Mouse (Mus musculus) hindbrain, embryonic 12.5 days (tissue): Measurements from ENCODE around the gene Ntm. TPM values are rescaled to one million over a fixed set of nuclear protein-coding genes. Genes with fewer than 3 reads are reported as not detected.
A peak's percentile ranks its signal among the peaks of the same experiment; 100 is the strongest.

Experiments used
- ATAC-seq: fragments of 200-750 bp; cut with Nextera tagmentation; 2 replicates; pipeline ENCODE4 v1.8.0; 2017; ENCODE audit warnings: moderate TSS enrichment; ENCODE audit not compliant: low FRiP score
- H3K27ac ChIP-seq: fragments of 300-500 bp; sonication (generic); 2 replicates; pipeline ENCODE4 v1.5.1; 2016; ENCODE audit warnings: mild to moderate bottlenecking
- H3K27me3 ChIP-seq: fragments of 300-500 bp; sonication (generic); 2 replicates; pipeline ENCODE4 v1.6.1; 2016; ENCODE audit warnings: mild to moderate bottlenecking
- H3K36me3 ChIP-seq: fragments of 300-500 bp; sonication (generic); 2 replicates; pipeline ENCODE4 v1.6.1; 2016; ENCODE audit warnings: mild to moderate bottlenecking
- H3K4me1 ChIP-seq: fragments of 300-500 bp; sonication (generic); 2 replicates; pipeline ENCODE4 v1.6.1; 2016
- H3K4me2 ChIP-seq: fragments of 300-500 bp; sonication (generic); replicated peaks from 2 replicates; pipeline ENCODE4 v1.6.1; 2016; ENCODE audit warnings: mild to moderate bottlenecking
- H3K4me3 ChIP-seq: fragments of 300-500 bp; sonication (generic); 2 replicates; pipeline ENCODE4 v1.5.1; 2016; ENCODE audit warnings: mild to moderate bottlenecking
- H3K9ac ChIP-seq: fragments of 300-500 bp; sonication (generic); 2 replicates; pipeline ENCODE4 v1.6.1; 2016; ENCODE audit warnings: mild to moderate bottlenecking, moderate library complexity
- H3K9me3 ChIP-seq: fragments of 300-500 bp; sonication (generic); replicated peaks from 2 replicates; pipeline ENCODE4 v1.6.1; 2016; ENCODE audit warnings: mild to moderate bottlenecking
- WGBS: fragments of 180-500 bp; shearing (Covaris S2); methylation state at CpG from one replicate; pipeline ENCODE4 v1.1.7; 2016; 5-methylcytosine and 5-hydroxymethylcytosine counted together
- polyA plus RNA-seq: library from polyadenylated mRNA; unstranded; fragments of >200 nt; fragmentation: Nextera tagmentation; extraction: Ambion mirVana; gene quantifications from 2 replicates; pipeline ENCODE4 v1.2.1, GENCODE M21; 2016

Gene Ntm
- polyA plus RNA-seq, 1 experiment from 2014 or later: 61.3 TPM

DNA sequence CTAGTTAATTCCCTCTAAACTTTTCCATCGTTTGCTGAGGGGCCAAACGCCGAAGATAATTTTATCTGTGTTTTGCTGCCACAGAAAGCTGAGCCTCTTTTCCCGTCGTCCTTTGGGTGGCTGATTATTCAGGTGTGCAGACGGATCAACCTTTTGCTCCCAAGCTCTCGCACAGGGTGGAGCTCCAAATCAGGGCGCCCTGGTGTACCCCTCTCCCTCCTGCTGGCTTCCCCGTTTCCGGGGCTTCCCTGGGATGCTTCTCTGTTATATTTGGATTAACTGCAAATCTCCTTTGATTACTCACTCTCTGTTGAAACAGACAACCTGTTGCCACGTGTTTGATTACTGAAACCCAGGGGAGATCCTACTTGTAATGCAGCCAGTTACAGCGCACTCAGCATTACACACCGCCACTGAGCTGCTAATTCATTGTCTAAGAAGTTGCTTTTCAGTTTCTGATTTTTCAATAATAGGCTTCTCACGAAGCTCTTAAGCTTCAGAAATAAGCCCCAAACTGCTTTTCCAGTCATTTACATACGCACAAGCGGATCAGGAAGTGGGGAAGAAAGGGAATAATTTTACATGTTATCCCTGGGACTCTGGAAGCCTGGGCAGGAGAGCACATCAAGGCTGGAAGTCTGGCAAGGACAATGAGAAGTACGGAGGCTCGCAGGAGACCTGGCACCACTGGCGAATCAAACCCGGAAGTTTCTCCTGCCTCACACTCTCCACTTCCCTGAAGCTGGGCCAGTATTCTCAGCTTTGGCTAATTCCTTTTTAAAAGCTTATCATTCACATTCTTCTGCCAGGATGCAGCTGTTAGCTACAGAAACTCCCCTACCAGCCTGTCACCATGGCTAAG lies 19.5 kb downstream of the Ntm start:
- ATAC-seq: no peak
- no peak overlapping the region for H3K9ac ChIP-seq
- 28% methylated on average over 20 of the region's 20 CpGs for WGBS
- H3K4me1 ChIP-seq: peaks cover 7% of the 10 kb centered on the region; the same call in 1 of the 2 replicates
- H3K4me3 ChIP-seq: no peak overlapping the region
- no peak overlapping the region for H3K27ac ChIP-seq
- no peaks in the 10 kb centered on the region for H3K9me3 ChIP-seq
- H3K27me3 ChIP-seq: peaks cover 4% of the 10 kb centered on the region; the same call in 1 of the 2 replicates
- H3K4me2 ChIP-seq: peak overlapping the region; percentile 14
- no peaks in the 10 kb centered on the region for H3K36me3 ChIP-seq

DNA sequence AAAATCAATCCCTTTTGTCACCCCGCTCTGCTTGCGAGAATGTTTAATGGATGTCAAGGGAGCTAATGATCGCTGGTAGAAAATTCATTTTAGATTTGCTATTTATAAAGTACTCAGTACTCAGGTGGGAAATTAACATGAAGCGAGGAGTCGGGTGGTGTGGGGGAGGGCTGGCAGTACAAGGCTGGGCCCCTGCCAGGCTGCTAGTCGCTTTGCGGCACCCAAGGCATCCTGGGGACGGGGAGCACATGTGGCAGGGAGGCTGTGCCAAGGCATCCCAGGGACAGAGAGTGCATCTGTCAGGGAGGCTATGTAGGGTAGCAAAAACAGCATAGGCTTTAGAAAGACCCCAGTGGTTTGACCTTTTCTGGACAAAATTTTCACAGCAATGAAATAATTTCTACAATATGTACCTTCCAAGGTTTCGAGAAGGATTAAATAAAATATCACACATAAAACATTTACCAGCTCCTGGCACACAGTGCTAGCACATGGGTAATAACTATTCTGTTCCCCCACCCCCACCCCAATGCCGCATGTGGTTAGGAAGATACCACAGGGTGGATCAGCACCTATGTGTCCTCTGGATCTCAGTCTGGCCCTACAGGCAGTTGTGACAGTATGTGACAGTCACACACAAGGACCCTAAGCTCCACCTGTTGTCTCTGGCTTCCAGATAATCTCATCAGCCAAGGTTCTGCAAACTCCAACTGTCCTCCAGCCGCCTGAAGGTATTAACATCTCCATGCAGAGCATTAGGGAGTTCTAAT lies 20.6 kb downstream of the Ntm start:
- 51% methylated on average over 11 of the region's 11 CpGs for WGBS

DNA sequence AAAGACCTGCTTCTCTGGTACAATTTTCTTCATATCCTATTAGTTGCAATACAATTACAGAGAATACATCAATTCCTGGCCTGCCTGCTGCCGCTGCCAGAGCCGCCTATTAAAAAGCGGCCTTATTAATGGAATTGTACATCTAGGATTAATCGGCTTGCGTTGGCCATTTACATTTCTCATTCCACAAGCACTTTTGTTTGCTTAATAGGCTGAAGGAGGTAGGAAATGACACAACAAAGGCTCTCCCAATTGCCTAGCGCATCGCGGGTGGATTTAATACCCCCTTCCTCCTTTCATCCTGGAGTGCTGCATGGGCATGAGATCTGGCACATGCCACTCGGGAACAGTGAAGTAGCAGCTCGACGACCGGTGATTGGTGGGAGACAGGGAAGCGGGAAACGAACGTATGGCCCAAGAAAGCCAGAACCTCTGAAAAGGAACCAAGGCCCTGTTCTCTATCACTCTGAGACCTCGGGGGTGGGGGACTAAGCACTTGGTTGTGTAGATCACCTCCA lies 23.4 kb downstream of the Ntm start:
- Histone ChIP-seq H3K4me2 (no peak overlapping the region), H3K9me3 (no peaks in the 10 kb centered on the region), H3K9ac (no peak overlapping the region), H3K27me3 (peaks cover 4% of the 10 kb centered on the region; the same call in 1 of the 2 replicates), H3K27ac (peak overlapping the region; percentile 44; the same call in 1 of the 2 replicates), H3K4me3 (no peak overlapping the region), H3K36me3 (no peaks in the 10 kb centered on the region), H3K4me1 (peaks cover 10% of the 10 kb centered on the region)
- no peak for ATAC-seq
- WGBS: 77% methylated on average over 16 of the region's 16 CpGs

More for the DNA sequence above, 20.6 kb downstream of the Ntm start:
- Histone ChIP-seq H3K4me3 (no peak overlapping the region), H3K4me2 (no peak overlapping the region), H3K9ac (no peak overlapping the region), H3K27ac (no peak overlapping the region), H3K4me1 (peaks cover 10% of the 10 kb centered on the region), H3K27me3 (peaks cover 4% of the 10 kb centered on the region; the same call in 1 of the 2 replicates), H3K36me3 (no peaks in the 10 kb centered on the region), H3K9me3 (no peaks in the 10 kb centered on the region)
- 0 out of 2 replicates have a peak, but pooled peaks have one; percentile 54 for ATAC-seq

DNA sequence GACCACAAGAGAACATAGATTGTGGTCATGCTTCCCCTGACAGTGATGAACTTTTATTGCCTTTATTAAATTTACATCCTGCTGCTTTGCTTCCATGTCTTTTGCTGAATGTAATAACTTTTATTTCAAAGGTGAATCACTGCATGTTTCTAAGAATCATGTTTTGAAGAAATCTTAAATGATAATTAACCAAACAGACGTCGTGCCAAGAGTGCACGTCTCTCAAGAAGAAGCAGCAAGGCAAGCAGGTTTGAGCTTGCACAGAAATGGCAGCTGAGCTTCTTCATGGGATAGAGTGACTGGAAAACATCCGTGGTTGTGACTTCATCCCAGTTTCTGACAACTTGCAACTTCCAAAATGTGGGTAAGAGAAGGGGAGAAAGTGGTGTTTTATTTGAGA lies 34.1 kb downstream of the Ntm start:
- Histone ChIP-seq H3K27me3 (no peaks in the 10 kb centered on the region), H3K4me3 (no peak overlapping the region), H3K27ac (no peak overlapping the region), H3K9me3 (no peaks in the 10 kb centered on the region), H3K36me3 (no peaks in the 10 kb centered on the region), H3K4me1 (no peaks in the 10 kb centered on the region), H3K4me2 (no peak overlapping the region), H3K9ac (no peak overlapping the region)
- WGBS: 86% methylated on average over 4 of the region's 4 CpGs
- ATAC-seq: no peak

DNA sequence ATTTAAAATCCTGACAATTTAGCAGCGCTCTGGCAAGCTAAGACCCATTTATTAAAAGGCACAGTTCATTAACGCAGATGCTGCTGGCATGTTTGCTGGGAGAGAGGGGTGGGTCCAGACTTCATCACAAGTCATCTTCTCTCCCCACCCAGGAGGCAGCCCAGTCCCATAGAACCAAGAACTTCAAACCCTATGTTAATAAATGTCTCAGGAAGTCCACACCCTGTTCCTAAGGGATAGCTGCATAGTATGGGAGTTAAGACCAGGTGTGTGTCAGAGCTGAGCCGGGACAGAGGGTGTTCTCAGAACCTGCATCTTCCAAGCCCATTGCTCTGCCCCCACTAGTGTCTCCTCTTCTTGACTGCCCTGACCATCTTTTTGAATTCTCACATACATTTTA lies 37.6 kb downstream of the Ntm start:
- H3K9me3 ChIP-seq: no peaks in the 10 kb centered on the region
- no peak for ATAC-seq
- no peak overlapping the region for H3K27ac ChIP-seq
- H3K27me3 ChIP-seq: no peaks in the 10 kb centered on the region
- H3K9ac ChIP-seq: no peak overlapping the region
- peaks cover 8% of the 10 kb centered on the region; the same call in 1 of the 2 replicates for H3K4me1 ChIP-seq
- no peak overlapping the region for H3K4me3 ChIP-seq
- WGBS: 82% methylated on average over 3 of the region's 3 CpGs
- no peaks in the 10 kb centered on the region for H3K36me3 ChIP-seq
- H3K4me2 ChIP-seq: no peak overlapping the region

DNA sequence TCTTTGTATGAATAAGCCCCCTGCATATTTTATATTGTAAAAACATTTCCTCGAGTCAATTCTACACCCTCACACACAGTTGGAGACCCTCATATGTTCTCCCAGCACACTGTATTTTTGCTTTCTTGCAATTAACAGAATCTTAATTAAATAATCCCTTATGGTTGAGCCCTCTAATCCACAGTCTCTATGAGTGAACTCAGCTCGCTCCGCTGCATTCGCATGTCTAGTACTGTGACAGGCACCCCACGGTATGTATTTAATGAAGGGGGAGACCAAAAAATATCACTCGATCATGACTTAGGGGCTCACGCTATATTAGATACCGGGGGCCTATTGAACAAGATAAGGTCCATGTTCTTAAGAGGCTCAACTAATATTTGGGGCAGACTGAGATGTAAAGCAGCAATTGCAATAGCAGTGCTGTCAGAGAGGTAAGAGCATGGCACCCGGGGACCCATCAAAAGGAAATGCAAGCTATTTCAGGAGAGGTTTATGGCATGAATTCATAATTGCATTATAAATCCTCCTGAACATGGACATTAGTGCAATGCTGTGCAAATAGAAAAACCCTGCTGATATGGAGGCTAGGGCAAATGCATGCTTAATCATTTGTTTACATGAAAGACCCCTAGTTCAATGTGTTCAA lies 64.4 kb downstream of the Ntm start:
- ATAC-seq: no peak
- Histone ChIP-seq H3K9me3 (no peaks in the 10 kb centered on the region), H3K36me3 (no peaks in the 10 kb centered on the region), H3K4me3 (no peak overlapping the region), H3K4me1 (peaks cover 5% of the 10 kb centered on the region; the same call in 1 of the 2 replicates), H3K27ac (no peak overlapping the region), H3K27me3 (no peaks in the 10 kb centered on the region), H3K9ac (no peak overlapping the region), H3K4me2 (no peak overlapping the region)
- 74% methylated on average over 9 of the region's 9 CpGs for WGBS

DNA sequence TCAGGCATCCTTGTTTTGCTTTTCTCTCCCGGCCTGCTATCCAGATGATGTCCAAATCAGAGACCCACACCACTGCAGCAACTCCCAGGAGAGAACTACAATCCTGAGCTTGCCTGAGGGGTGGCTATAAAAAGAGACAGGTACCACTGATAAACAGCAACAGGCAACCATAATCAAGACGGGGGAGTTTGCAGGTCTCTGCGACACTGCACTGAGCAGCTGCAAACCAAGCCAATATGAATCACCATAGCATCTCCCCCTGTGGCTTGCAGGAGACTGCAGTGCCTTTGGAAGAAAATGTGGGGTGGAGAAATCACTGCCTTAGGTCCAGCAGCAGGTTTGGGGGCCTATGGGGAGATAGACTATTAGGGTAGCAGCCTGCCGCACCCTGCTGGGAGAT lies 65.5 kb downstream of the Ntm start:
- Histone ChIP-seq H3K27me3 (no peaks in the 10 kb centered on the region), H3K4me3 (no peak overlapping the region), H3K4me2 (no peak overlapping the region), H3K9ac (no peak overlapping the region), H3K4me1 (peaks cover 5% of the 10 kb centered on the region; the same call in 1 of the 2 replicates), H3K9me3 (no peaks in the 10 kb centered on the region), H3K27ac (no peak overlapping the region), H3K36me3 (no peaks in the 10 kb centered on the region)
- ATAC-seq: no peak
- 71% methylated on average over 4 of the region's 4 CpGs for WGBS

DNA sequence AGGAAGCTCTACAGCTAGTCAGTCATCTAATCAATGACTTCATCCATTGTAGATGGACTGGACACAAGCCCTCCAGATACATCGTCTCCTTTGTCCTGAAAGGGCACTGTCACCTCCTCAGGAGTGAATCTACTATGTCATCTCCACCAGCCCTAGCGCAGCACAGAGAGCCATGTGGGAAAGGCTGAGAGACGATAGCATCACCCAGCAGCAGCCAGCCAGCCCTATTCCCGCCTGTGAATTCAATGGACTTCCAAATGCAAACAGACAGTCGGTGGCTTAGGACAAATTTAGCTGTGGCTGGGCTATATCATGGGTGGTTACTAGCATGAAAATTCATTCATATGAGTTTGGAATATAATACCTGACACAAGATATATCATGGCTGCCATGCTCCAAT lies 70.1 kb downstream of the Ntm start:
- 79% methylated on average over 5 of the region's 5 CpGs for WGBS
- Histone ChIP-seq H3K27me3 (no peaks in the 10 kb centered on the region), H3K4me1 (peaks cover 5% of the 10 kb centered on the region; the same call in 1 of the 2 replicates), H3K9me3 (no peaks in the 10 kb centered on the region), H3K36me3 (no peaks in the 10 kb centered on the region), H3K9ac (no peak overlapping the region), H3K27ac (no peak overlapping the region), H3K4me3 (no peak overlapping the region), H3K4me2 (no peak overlapping the region)
- no peak for ATAC-seq

DNA sequence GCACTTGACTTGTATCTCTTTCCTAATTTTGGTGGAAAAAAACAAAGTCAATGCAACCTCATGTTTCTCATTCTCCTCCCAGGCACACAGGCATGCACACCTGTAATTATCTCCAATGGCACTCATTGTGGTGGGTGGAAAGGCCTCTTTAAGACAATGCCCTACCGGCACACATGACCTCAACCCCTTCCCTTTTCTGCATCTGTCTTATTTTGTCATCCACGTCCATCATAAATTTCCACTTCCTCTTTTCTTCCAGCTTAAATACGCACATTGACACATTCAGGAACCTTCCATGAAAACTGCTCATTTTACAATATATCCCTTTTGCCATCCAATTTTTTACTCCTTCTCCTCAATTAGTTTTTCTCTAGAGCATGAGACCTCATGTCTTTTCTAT lies 74.2 kb downstream of the Ntm start:
- Histone ChIP-seq H3K9ac (no peak overlapping the region), H3K4me1 (no peaks in the 10 kb centered on the region), H3K27me3 (no peaks in the 10 kb centered on the region), H3K4me2 (no peak overlapping the region), H3K9me3 (no peaks in the 10 kb centered on the region), H3K36me3 (no peaks in the 10 kb centered on the region), H3K27ac (no peak overlapping the region), H3K4me3 (no peak overlapping the region)
- no peak for ATAC-seq
- 87% methylated on average over 3 of the region's 3 CpGs for WGBS

DNA sequence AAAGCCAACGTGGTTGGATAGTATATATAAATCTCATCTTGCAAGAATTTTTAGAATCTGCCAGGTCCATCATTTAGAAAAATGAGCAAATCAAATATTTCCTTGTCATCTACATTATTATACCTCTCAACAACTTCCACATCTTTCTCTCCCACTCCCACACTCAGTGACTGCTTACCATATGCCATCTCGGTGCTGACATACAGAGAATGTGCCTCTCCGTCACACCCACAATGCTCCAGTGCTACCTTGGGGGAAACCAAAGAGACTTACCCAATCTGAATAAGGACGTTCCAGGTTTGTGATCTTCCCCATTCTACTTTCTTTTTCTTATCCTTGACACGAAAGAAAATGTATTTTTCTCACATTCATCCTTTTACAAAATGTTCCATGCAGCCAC lies 75.0 kb downstream of the Ntm start:
- H3K4me3 ChIP-seq: no peak overlapping the region
- H3K4me2 ChIP-seq: no peak overlapping the region
- H3K9me3 ChIP-seq: no peaks in the 10 kb centered on the region
- ATAC-seq: no peak
- no peaks in the 10 kb centered on the region for H3K27me3 ChIP-seq
- H3K4me1 ChIP-seq: no peaks in the 10 kb centered on the region
- H3K9ac ChIP-seq: no peak overlapping the region
- no peaks in the 10 kb centered on the region for H3K36me3 ChIP-seq
- WGBS: 85% methylated on average over 5 of the region's 5 CpGs
- no peak overlapping the region for H3K27ac ChIP-seq

DNA sequence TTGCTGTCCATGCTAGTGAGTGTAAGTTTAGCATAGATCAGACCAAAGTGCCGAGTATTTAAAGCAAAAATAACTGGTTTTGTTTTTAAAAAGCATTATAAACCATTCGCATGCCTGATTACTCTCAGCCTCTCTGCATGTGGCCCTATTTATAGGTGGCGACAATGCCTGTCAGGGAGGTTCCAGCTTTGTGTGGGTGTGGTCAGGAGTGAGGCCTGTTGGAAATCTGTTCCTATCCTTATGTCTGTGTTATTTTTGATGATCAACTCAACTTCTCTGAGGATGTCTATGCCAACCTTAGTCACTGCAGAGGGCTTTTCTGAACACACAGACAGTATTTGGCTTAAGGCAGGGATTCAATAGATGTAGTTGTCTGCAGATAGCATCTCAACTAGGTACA lies 78.9 kb downstream of the Ntm start:
- ATAC-seq: no peak

DNA sequence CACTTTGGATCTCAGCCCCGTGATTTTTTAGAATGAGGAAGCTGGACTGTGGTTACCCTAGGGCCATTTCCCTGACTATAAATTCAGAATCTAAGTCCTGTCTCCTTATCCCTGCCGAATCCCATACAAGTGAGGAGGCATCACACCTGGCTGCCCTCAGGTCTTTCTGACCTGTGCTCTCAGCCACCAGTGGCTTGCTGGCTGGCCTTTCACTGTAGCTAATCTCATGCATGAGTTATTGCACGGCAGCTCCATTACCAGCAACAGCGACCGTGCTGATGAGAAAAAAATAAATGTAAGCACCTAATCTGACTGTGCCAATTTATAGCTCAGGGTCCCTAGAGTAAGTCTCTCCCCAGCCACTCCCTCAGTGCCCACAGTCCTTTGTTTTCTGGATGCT lies 81.3 kb downstream of the Ntm start:
- Histone ChIP-seq H3K9ac (no peak overlapping the region), H3K4me2 (no peak overlapping the region), H3K4me3 (no peak overlapping the region), H3K4me1 (no peaks in the 10 kb centered on the region), H3K27ac (no peak overlapping the region), H3K36me3 (no peaks in the 10 kb centered on the region), H3K27me3 (no peaks in the 10 kb centered on the region), H3K9me3 (no peaks in the 10 kb centered on the region)
- ATAC-seq: no peak
- WGBS: 79% methylated on average over 5 of the region's 5 CpGs

More for the DNA sequence above, 78.9 kb downstream of the Ntm start:
- Histone ChIP-seq H3K9ac (no peak overlapping the region), H3K4me1 (no peaks in the 10 kb centered on the region), H3K27ac (no peak overlapping the region), H3K36me3 (no peaks in the 10 kb centered on the region), H3K9me3 (no peaks in the 10 kb centered on the region), H3K4me3 (no peak overlapping the region), H3K27me3 (no peaks in the 10 kb centered on the region), H3K4me2 (no peak overlapping the region)
- WGBS: 60% methylated on average over 3 of the region's 3 CpGs
